Mouse (Mus musculus): ENCODE data around the gene Ascl4. TPM values are rescaled to one million over a fixed set of nuclear protein-coding genes. Genes with fewer than 3 reads are reported as not detected.
A peak's percentile ranks its signal among the peaks of the same experiment; 100 is the strongest.

Gene Ascl4
- not detected in 2 replicates for polyA plus RNA-seq (2012; ENCODE audit: insufficient read depth, low replicate concordance)

DNA sequence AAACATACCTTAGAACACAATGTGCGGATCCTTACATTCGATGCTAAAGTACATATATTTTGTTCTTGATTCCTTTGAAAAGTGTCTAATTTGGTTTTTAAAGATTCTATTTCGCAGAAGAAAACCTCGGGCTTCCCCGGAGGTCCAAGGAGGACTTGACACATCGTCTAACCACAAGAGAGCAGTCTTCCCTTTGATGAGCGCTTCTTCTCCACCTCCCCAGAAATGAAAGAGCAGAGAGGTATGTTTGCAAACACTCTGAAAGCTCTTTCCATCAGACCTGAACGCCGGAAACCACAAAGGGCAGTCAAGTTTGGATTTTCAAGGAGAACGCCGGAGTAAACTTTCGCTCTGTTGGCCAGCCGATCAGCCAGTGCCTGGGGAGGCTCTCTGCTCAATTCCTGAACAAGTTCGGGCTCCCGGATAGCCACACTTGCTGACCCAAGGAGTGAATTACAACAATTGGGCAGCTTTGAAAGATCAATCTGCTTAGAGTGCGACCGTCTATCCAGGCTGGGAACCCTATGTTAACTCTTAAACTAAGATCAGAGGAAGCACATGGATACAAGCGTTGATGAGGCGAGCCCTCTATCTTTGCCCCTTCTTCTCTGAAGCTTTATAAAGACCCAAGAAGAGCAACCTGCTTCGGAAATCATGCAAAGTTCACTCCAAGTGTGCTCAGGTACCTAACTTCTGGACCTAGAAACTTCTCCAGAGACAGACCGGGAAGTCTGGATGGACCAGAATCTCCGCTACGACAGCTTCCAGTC lies at the start of gene Ascl4:
Gene Ascl4 (plus strand): TSS at position 6 of the 770 bp plus-strand sequence.
- no peak for TF ChIP-seq GATA1 (IDR thresholded peaks at IDR 0.05; ENCODE audit: borderline replicate concordance, low read length)
- TF ChIP-seq FLI1 (IDR thresholded peaks at IDR 0.05; ENCODE audit: low read length): no peak
- no peaks in the 10 kb centered on the region for H3K36me3 ChIP-seq (replicated peaks; ENCODE audit: low read length)
- peaks cover 22% of the 10 kb centered on the region for H3K4me1 ChIP-seq
- H3K27me3 ChIP-seq (replicated peaks): peaks cover 35% of the 10 kb centered on the region
- no peaks in the 10 kb centered on the region; the same call in 1 of the 2 replicates for H3K9me3 ChIP-seq
- peak within 1 kb of the TSS; percentile 93 for H3K4me3 ChIP-seq (replicated peaks)

DNA sequence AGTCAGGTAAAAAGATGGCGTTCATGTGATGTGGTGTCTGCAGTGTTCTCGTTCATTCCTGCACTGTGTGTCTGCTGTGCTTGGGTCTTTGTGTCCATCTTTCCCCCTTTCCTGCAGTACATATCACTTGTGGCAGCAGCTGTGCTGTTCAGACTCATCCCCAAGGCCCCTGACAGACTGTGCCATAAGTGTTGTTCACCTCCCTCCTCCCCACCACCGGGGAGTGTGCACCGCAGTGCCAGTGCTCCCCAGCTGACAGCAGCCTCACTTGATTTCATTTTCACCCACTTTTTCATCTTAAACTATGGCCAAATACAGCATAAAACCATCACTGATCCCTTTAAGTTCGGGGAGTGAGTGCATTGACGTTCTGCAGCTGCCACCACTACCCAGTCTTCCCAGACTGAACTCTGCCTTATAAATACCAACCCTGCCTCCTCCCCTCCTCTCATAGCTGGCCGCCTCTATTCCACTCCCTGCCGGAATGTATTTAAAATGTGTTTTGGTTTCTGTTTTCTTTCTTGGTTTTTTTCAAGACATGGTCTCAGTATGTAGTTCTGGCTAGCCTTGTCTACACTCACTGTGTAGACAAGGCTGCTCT lies 47.5 kb upstream of the Ascl4 start:
- Histone ChIP-seq H3K4me3 (replicated peaks) (no peak overlapping the region), H3K9me3 (no peaks in the 10 kb centered on the region), H3K36me3 (replicated peaks; ENCODE audit: low read length) (peaks cover 98% of the 10 kb centered on the region), H3K4me1 (no peaks in the 10 kb centered on the region), H3K27me3 (replicated peaks) (no peaks in the 10 kb centered on the region)
- no peak for TF ChIP-seq GATA1 (IDR thresholded peaks at IDR 0.05; ENCODE audit: borderline replicate concordance, low read length)
- TF ChIP-seq FLI1 (IDR thresholded peaks at IDR 0.05; ENCODE audit: low read length): no peak

DNA sequence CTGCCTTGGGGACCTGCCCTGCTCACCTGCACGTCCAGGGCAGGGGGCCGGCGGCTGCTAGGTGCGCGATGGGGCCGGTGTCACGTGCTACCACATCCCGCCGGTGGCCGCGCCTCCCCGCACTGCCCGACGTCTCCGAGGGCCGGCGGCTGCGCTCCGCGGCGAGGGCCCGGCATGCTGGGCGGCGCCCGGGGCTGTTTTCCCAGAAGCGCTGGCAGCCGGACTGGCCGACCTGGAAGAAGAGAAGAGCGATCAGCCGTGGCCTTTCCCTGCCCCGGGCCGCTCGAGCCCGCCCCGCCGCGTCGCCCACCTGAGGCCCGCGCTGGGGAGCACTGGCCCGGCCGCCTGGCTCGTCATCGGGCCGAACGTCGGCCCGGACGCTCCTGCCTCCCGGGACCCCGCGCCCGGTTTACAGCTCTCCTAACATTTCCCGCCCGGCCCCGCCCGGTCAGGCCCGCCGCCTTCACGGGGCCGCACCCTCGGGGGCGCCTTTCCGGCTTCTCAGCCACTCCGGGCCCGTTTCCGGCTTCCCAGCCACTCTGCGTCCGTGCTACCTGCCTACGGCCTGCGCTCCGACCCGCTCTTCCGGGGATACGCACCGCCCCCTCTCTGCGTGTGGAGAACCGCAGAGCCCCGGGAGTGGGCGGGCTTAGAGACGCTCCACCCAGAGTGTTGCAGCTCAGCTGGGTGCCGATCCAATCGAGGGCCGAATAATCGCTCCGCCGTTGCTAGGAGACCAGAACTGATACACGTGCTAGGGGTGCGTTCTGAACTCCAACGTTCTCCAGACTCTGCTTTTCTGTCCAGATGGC lies 10.8 kb upstream of the Ascl4 start, which contains the start of gene Prdm4:
Gene Prdm4 (minus strand): TSS at position 645 of the 812 bp plus-strand sequence.
- peak within 1 kb of the TSS; percentile 98 for H3K4me3 ChIP-seq (replicated peaks)
- H3K36me3 ChIP-seq (replicated peaks; ENCODE audit: low read length): peaks cover 30% of the 10 kb centered on the region
- H3K9me3 ChIP-seq: no peaks in the 10 kb centered on the region
- peaks cover 3% of the 10 kb centered on the region for H3K27me3 ChIP-seq (replicated peaks)
- TF ChIP-seq GATA1 (IDR thresholded peaks at IDR 0.05; ENCODE audit: borderline replicate concordance, low read length) (no peak), FLI1 (IDR thresholded peaks at IDR 0.05; ENCODE audit: low read length) (no peak)
- H3K4me1 ChIP-seq: peaks cover 39% of the 10 kb centered on the region

DNA sequence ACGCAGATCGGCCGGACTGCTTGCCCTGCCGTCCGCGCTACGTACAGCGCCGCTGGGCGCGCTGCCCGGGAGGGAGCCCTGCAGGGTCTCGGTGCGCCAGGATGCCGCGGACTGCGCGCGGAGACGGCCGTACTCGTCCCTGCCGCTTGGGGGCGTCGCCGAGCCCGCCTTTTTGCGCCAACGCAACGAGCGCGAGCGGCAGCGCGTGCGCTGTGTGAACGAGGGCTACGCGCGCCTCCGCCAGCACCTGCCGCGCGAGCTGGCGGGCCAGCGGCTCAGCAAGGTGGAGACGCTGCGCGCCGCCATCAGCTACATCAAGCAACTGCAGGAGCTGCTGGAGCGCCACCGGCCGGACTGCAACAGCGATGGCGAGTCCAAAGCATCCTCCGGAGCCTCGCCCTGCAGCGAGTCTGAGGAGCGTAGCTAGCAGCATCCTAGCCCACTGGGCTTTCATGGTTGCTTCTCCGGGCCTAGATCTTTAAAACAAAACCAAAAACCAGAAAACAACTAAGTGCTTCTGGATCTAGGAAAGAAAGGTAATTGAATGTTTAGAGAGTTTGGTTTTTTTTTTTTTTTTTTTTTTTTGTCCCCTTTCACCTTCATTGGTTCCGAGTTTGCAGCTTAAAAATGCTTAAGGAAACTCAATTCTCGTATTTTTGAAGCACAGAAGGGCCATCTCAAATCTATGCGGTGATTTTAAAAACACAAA lies 1.2 kb downstream of the Ascl4 start:
- peaks cover 36% of the 10 kb centered on the region for H3K27me3 ChIP-seq (replicated peaks)

DNA sequence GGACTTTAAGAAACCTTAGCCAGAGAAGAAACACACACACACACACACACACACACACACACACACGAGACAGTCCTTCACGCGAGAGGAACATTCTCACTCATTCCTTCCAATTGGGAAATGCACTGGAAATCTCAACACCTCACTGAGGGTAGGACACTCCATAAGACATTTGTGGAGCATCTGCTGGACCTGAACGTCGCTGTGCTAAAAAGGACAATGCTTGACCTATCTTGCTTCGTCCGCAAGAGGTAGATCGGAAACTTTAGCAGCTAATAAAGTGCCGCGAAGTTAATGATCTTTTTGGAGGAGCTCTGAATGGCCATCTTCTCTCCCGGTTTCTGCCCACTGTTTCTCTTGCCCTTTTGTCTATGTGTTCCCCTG lies 1.7 kb downstream of the Ascl4 start:
- H3K36me3 ChIP-seq (replicated peaks; ENCODE audit: low read length): no peaks in the 10 kb centered on the region
- H3K9me3 ChIP-seq: no peaks in the 10 kb centered on the region
- TF ChIP-seq GATA1 (IDR thresholded peaks at IDR 0.05; ENCODE audit: borderline replicate concordance, low read length): no peak
- no peak for TF ChIP-seq FLI1 (IDR thresholded peaks at IDR 0.05; ENCODE audit: low read length)
- peak overlapping the region; percentile 50 for H3K4me3 ChIP-seq (replicated peaks)
- peaks cover 22% of the 10 kb centered on the region for H3K4me1 ChIP-seq
- H3K27me3 ChIP-seq (replicated peaks): peaks cover 33% of the 10 kb centered on the region

More for the DNA sequence above, 1.2 kb downstream of the Ascl4 start:
- TF ChIP-seq GATA1 (IDR thresholded peaks at IDR 0.05; ENCODE audit: borderline replicate concordance, low read length) (no peak), FLI1 (IDR thresholded peaks at IDR 0.05; ENCODE audit: low read length) (no peak)
- peak overlapping the region; percentile 93 for H3K4me3 ChIP-seq (replicated peaks)
- no peaks in the 10 kb centered on the region for H3K9me3 ChIP-seq
- H3K36me3 ChIP-seq (replicated peaks; ENCODE audit: low read length): no peaks in the 10 kb centered on the region
- H3K4me1 ChIP-seq: peaks cover 22% of the 10 kb centered on the region

DNA sequence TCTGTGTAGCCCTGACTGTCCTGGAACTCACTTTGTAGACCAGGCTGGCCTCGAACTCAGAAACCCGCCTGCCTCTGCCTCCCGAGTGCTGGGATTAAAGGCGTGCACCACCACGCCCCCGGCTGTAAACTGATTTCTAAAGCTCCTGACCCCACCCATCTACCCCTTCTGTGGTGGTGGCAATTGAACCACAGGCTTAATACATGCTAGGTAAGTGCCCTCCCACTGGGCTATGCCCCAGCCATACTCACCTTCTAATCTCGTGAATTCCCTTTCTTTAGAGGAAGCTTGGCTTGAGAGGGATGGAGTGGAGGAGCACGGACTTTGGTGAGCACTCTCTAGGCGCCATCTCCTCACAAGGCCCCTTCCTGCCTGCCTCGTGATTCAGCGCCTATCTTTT lies 2.5 kb downstream of the Ascl4 start:
- H3K36me3 ChIP-seq (replicated peaks; ENCODE audit: low read length): no peaks in the 10 kb centered on the region
- peaks cover 22% of the 10 kb centered on the region for H3K4me1 ChIP-seq
- H3K4me3 ChIP-seq (replicated peaks): no peak overlapping the region
- H3K27me3 ChIP-seq (replicated peaks): peaks cover 33% of the 10 kb centered on the region
- no peak for TF ChIP-seq GATA1 (IDR thresholded peaks at IDR 0.05; ENCODE audit: borderline replicate concordance, low read length)
- TF ChIP-seq FLI1 (IDR thresholded peaks at IDR 0.05; ENCODE audit: low read length): no peak
- no peaks in the 10 kb centered on the region for H3K9me3 ChIP-seq

DNA sequence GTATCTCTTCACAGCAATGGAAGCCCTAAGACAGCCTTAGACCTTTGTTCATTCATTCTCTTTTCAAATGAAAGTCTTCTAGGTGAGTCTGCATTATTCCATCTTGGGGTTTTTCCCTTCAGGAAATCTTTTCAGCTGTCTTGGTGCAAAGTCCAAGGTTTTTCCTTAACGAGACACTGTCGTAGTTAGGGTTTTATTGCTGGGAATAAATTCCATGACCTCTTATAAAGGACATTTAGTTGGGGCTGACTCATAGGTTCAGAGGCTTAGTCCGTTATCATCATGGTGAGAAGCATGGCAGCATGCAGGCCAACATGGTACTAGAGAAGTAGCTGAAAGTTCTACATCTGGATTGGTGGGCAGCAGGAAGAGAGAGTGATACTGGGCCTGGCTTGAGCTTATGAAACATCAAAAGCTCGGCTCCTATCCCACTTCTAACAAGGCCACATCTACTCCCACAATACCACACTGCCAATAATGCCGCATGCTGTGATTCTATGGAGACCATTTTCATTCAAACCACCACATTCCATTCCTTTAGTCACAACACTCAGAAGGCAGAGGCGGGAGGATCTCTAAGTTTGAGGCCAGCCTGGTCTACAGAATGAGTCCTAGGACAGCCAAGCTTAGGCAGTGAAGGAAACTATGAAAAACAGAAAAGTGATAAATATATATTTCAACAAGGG lies 8.9 kb downstream of the Ascl4 start:
- Histone ChIP-seq H3K36me3 (replicated peaks; ENCODE audit: low read length) (peaks cover 61% of the 10 kb centered on the region), H3K27me3 (replicated peaks) (peaks cover 3% of the 10 kb centered on the region), H3K4me3 (replicated peaks) (no peak overlapping the region), H3K9me3 (peaks cover 19% of the 10 kb centered on the region), H3K4me1 (no peaks in the 10 kb centered on the region)
- TF ChIP-seq GATA1 (IDR thresholded peaks at IDR 0.05; ENCODE audit: borderline replicate concordance, low read length) (no peak), FLI1 (IDR thresholded peaks at IDR 0.05; ENCODE audit: low read length) (no peak)

DNA sequence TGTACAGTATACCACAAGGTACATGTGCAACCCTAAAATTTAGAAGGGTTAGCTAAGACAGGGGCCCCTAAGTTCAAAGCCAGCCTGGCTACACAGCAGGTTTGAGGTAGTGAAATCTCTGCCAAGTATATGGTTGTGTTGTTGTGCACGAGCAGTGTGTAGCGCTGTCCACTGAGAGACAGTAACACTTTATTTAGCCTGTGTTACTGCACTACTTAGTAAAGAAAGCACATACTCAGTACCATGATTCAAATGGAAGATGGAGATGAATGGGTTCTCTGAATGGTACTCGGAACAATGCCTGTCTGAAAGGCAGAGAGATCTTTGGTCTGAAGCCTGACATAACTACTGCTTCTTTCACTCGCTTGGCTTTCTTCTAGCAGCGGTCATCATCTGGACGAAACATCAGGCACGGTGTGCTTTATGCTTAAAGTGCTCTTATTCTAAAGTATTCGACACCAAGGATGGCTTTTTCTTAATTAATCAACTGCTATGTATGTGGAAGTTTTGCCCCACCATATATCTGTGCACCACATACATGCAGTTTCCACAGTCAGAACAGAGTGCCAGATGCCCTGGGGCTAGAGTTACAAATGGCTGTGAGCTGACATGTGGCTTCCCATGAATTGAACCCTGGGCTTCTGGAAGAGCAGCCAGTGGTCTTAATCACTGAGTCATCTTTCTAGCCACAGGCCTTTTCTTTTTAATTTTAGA lies 21.2 kb downstream of the Ascl4 start:
- H3K36me3 ChIP-seq (replicated peaks; ENCODE audit: low read length): peaks cover 99% of the 10 kb centered on the region

More for the DNA sequence above, 21.2 kb downstream of the Ascl4 start:
- Histone ChIP-seq H3K4me1 (peaks cover 4% of the 10 kb centered on the region), H3K9me3 (no peaks in the 10 kb centered on the region), H3K4me3 (replicated peaks) (no peak overlapping the region), H3K27me3 (replicated peaks) (no peaks in the 10 kb centered on the region)
- no peak for TF ChIP-seq FLI1 (IDR thresholded peaks at IDR 0.05; ENCODE audit: low read length)
- no peak for TF ChIP-seq GATA1 (IDR thresholded peaks at IDR 0.05; ENCODE audit: borderline replicate concordance, low read length)
